Mouse (Mus musculus) cerebral cortex, adult 2 months (tissue): ENCODE data around the gene Sh3rf3.

Experiments
- WGBS: fragments of 180-500 bp; shearing (Covaris S2); methylation state at CpG from one replicate; pipeline ENCODE4 v1.1.7; 2018; 5-methylcytosine and 5-hydroxymethylcytosine counted together

Gene Sh3rf3

DNA sequence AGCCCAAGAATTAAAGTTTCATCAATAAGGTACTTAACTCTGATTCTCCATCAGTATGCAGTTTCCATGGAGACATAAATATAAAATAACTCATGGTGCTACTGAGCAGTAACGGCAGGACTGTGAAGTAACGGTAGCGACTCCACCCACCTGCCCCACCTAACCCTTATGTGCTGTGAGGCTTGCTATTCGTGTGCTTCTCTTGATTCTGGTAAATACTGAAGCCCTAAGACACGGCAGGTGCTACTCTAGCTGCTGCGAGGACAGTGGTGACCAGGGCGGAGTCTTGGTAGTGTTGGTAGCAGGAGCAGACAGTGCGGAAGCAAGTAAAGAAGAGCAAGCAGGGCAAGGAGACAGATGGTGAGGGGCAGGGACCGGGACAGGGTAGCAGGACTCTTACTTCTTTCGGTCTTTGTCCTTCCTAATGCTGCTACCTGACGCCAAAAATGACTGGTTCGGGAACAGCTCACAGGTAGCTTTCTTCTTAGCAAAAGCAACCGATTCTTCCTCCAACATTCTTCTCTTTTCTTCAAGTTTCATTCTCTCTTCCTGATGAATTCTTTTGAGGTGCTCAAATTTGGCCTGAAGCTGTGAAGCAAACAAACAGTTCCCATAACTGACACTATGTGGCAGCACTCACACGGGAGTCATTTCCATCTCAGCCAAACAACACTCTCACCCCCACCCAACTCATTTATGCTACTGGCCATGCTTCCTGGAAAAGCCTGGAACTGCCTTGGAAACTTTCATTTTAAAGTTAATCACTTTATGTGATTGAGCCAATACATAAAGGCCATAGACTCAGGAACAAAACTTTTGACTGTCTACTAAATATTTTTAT is 353.2 kb downstream of the Sh3rf3 start:
- 56% methylated on average over 14 of the region's 14 CpGs for WGBS

DNA sequence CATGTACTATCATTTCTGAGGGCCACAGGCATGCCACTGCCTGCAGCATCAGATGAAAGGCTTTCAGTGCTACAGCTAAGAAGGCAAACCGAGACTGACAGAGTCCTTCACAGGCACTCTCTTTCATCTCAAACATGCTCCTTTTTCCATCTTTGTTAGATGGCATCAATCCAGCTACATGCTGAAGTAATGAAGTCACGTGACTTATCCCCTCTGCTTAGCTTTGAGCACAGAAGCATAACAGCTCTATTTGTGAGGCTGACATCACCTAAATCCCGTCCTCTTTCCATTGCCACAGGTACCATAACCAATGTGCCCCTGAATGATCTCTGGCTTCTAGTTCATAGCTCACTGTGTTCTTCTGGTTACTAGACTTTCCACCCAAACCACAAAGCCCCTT is 357.9 kb downstream of the Sh3rf3 start:
- whole genome bisulfite sequencing = 75% methylated on average over 3 of the region's 3 CpGs

DNA sequence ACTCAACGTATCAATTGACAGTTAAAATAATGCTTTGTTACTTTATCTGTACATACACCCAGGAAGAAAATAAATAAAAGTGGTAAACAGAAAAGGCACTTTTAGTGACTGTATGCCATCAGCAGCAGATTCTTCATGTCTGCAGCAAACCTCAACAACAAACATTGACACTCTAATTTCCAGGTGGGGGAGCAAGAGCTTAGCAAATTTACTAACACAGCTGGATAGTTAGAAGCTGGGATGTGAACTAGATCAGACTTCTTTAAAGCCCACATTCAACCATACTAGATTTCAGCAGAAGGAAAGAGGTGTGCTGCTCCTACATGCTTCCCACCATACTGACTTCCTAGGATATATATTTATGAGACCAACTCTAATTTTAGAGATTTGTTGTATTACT is 359.4 kb downstream of the Sh3rf3 start:
- 92% methylated on average over 1 of the region's 1 CpGs for WGBS

DNA sequence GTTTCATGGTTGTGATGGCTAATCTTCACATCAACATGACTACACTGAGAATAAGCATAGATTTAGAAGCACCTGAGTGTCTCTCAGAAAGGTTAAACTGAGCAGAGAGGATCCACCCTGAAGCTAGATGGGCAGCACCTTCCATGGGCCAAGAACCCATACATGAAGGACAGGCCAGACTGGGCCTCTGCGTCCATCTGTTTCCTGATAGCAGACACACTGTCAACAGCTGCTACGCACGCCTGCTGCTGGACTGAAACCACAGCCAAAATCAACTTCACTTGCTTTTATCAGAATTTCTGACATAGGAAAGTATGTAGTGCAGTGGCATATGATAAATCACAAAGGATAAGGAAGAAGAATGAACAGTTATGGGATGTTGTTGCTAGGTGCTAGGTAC is 366.5 kb downstream of the Sh3rf3 start:
- 89% methylated on average over 3 of the region's 3 CpGs for WGBS

DNA sequence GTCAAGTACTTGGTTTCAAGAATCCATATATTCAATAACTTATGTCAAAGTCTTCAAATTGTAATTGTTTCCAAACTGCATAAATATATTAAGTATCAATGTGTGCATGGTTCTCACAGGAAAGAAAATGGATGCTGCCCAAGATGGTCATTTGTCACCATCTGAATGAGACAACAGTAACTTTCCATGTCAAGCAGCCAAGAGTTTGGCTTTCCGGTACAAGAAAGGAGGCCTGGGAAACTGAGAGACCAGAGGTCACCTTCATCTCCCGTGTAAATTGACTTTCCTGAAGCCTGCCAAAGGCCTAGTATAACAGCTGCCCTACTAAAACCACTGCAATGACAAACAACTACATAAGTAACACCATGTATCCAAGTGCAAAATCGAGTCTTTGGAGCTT is 369.1 kb downstream of the Sh3rf3 start:
- WGBS = 76% methylated on average over 3 of the region's 3 CpGs
